Mouse (Mus musculus): ENCODE measurements around the gene Zfp217. TPM values are rescaled to one million over a fixed set of nuclear protein-coding genes. Genes with fewer than 3 reads are reported as not detected.

Gene Zfp217
- total and polyA plus RNA-seq, 3 experiments = 5.2 to 9.4 (median 8.9) TPM

GRCm38 (mm10) chr2:170122197-170122596 lies 25.7 kb downstream of the Zfp217 start:
- 52% methylated on average over 7 of the region's 7 CpGs for WGBS

GRCm38 (mm10) chr2:170120139-170121027 lies 27.5 kb downstream of the Zfp217 start:
- WGBS = 69% methylated on average over 19 of the region's 19 CpGs
- intact Hi-C loops (cut with DNase I) = no loop called here
- Histone ChIP-seq H3K36me3 (ENCODE audit: control insufficient read depth, insufficient read depth, low read length) (peaks cover 3% of the 10 kb centered on the region), H3K4me1 (ENCODE audit: control insufficient read depth, insufficient read depth, low read length) (peaks cover 13% of the 10 kb centered on the region), H3K27me3 (ENCODE audit: control insufficient read depth, insufficient read depth, low read length) (no peaks in the 10 kb centered on the region), H3K4me3 (no peak overlapping the region), H3K27ac (no peak overlapping the region), H3K9ac (ENCODE audit: low read depth, low read length) (no peak overlapping the region), H3K79me2 (replicated peaks; ENCODE audit: control insufficient read depth, insufficient read depth, low read length) (peaks cover 2% of the 10 kb centered on the region)
- TF ChIP-seq EP300 (IDR thresholded peaks at IDR 0.05; ENCODE audit: insufficient read depth, low read depth, low read length) (no peak), CTCF (IDR thresholded peaks at IDR 0.05) (no peak), POLR2A (IDR thresholded peaks at IDR 0.05; ENCODE audit: insufficient read depth, low read depth, low read length) (no peak)
- DNase-seq = no peak

More at GRCm38 (mm10) chr2:170122197-170122596, 25.7 kb downstream of the Zfp217 start:
- Histone ChIP-seq H3K27me3 (ENCODE audit: control insufficient read depth, insufficient read depth, low read length) (no peaks in the 10 kb centered on the region), H3K9ac (ENCODE audit: low read depth, low read length) (no peak overlapping the region), H3K36me3 (ENCODE audit: control insufficient read depth, insufficient read depth, low read length) (peaks cover 7% of the 10 kb centered on the region), H3K79me2 (replicated peaks; ENCODE audit: control insufficient read depth, insufficient read depth, low read length) (peaks cover 5% of the 10 kb centered on the region), H3K27ac (no peak overlapping the region), H3K4me3 (no peak overlapping the region), H3K4me1 (ENCODE audit: control insufficient read depth, insufficient read depth, low read length) (peaks cover 17% of the 10 kb centered on the region)
- TF ChIP-seq POLR2A (IDR thresholded peaks at IDR 0.05; ENCODE audit: insufficient read depth, low read depth, low read length) (no peak), EP300 (IDR thresholded peaks at IDR 0.05; ENCODE audit: insufficient read depth, low read depth, low read length) (no peak), CTCF (IDR thresholded peaks at IDR 0.05) (no peak)
- intact Hi-C loops (cut with DNase I) = no loop called here
- no peak for DNase-seq

GRCm38 (mm10) chr2:170116704-170117281 lies 31.1 kb downstream of the Zfp217 start:
- peaks cover 7% of the 10 kb centered on the region for H3K4me1 ChIP-seq (ENCODE audit: control insufficient read depth, insufficient read depth, low read length)
- 24% methylated on average over 4 of the region's 4 CpGs for WGBS
- no peaks in the 10 kb centered on the region for H3K27me3 ChIP-seq (ENCODE audit: control insufficient read depth, insufficient read depth, low read length)
- DNase-seq = peak; percentile 66 to 67
- H3K79me2 ChIP-seq (replicated peaks; ENCODE audit: control insufficient read depth, insufficient read depth, low read length) = peaks cover 6% of the 10 kb centered on the region
- no peak for TF ChIP-seq POLR2A (IDR thresholded peaks at IDR 0.05; ENCODE audit: insufficient read depth, low read depth, low read length)
- TF ChIP-seq CTCF (IDR thresholded peaks at IDR 0.05) = peak; percentile 94
- peak; percentile 67; the same call in 1 of the 2 replicates for TF ChIP-seq EP300 (IDR thresholded peaks at IDR 0.05; ENCODE audit: insufficient read depth, low read depth, low read length)
- H3K27ac ChIP-seq = no peak overlapping the region; the same call in 1 of the 2 replicates
- no peak overlapping the region for H3K4me3 ChIP-seq
- intact Hi-C loops (cut with DNase I) = loop anchor here (1.0 to 5.0 kb wide), 5 partner anchors 41 to 286 kb away; no protein-coding TSS in a partner anchor
- no peak overlapping the region for H3K9ac ChIP-seq (ENCODE audit: low read depth, low read length)
- H3K36me3 ChIP-seq (ENCODE audit: control insufficient read depth, insufficient read depth, low read length) = peaks cover 3% of the 10 kb centered on the region

GRCm38 (mm10) chr2:170110306-170110705 lies 37.6 kb downstream of the Zfp217 start:
- Histone ChIP-seq H3K79me2 (replicated peaks; ENCODE audit: control insufficient read depth, insufficient read depth, low read length) (peaks cover 4% of the 10 kb centered on the region), H3K4me1 (ENCODE audit: control insufficient read depth, insufficient read depth, low read length) (no peaks in the 10 kb centered on the region; the same call in 1 of the 2 replicates), H3K9ac (ENCODE audit: low read depth, low read length) (no peak overlapping the region), H3K27ac (no peak overlapping the region), H3K36me3 (ENCODE audit: control insufficient read depth, insufficient read depth, low read length) (no peaks in the 10 kb centered on the region; the same call in 1 of the 2 replicates), H3K27me3 (ENCODE audit: control insufficient read depth, insufficient read depth, low read length) (no peaks in the 10 kb centered on the region), H3K4me3 (no peak overlapping the region)
- intact Hi-C loops (cut with DNase I) = no loop called here
- DNase-seq = no peak
- TF ChIP-seq POLR2A (IDR thresholded peaks at IDR 0.05; ENCODE audit: insufficient read depth, low read depth, low read length) = no peak
- WGBS = 76% methylated on average over 8 of the region's 8 CpGs

GRCm38 (mm10) chr2:170109528-170109927 lies 38.4 kb downstream of the Zfp217 start:
- Histone ChIP-seq H3K4me1 (ENCODE audit: control insufficient read depth, insufficient read depth, low read length) (no peaks in the 10 kb centered on the region; the same call in 1 of the 2 replicates), H3K36me3 (ENCODE audit: control insufficient read depth, insufficient read depth, low read length) (no peaks in the 10 kb centered on the region; the same call in 1 of the 2 replicates), H3K27ac (no peak overlapping the region), H3K79me2 (replicated peaks; ENCODE audit: control insufficient read depth, insufficient read depth, low read length) (peaks cover under 1% of the 10 kb centered on the region; the same call in 1 of the 2 replicates), H3K27me3 (ENCODE audit: control insufficient read depth, insufficient read depth, low read length) (no peaks in the 10 kb centered on the region), H3K9ac (ENCODE audit: low read depth, low read length) (no peak overlapping the region), H3K4me3 (no peak overlapping the region)
- DNase-seq = no peak
- intact Hi-C loops (cut with DNase I) = no loop called here
- TF ChIP-seq POLR2A (IDR thresholded peaks at IDR 0.05; ENCODE audit: insufficient read depth, low read depth, low read length) = no peak
- no peak for TF ChIP-seq CTCF (IDR thresholded peaks at IDR 0.05)
- no peak for TF ChIP-seq EP300 (IDR thresholded peaks at IDR 0.05; ENCODE audit: insufficient read depth, low read depth, low read length)
- 58% methylated on average over 5 of the region's 5 CpGs for WGBS

All from heart, adult 2 months (tissue).